Mouse (Mus musculus): ENCODE results near the gene Gpr137. TPM values are rescaled to one million over a fixed set of nuclear protein-coding genes. Genes with fewer than 3 reads are reported as not detected.

The Gpr137 gene
- polyA plus RNA-seq, 1 experiment from 2014 or later: 6.4 TPM

- peaks cover 71% of the 10 kb centered on the region for H3K4me1 ChIP-seq (replicated peaks)
- peak within 1 kb of the TSS; percentile 89 for H3K27ac ChIP-seq
- under 1% methylated on average over 38 of the region's 38 CpGs for WGBS (ENCODE audit: insufficient replicate concordance)
- peak within 1 kb of the TSS; percentile 97 for H3K4me2 ChIP-seq
- DNase-seq: peak; percentile 99
- H3K27me3 ChIP-seq: no peaks in the 10 kb centered on the region
- no peaks in the 10 kb centered on the region for H3K9me3 ChIP-seq (replicated peaks)
- peak within 1 kb of the TSS; percentile 80 for H3K4me3 ChIP-seq (replicated peaks)
- peak within 1 kb of the TSS; percentile 85 for H3K9ac ChIP-seq
- peaks cover 52% of the 10 kb centered on the region for H3K36me3 ChIP-seq
- ATAC-seq (ENCODE audit: low read depth): peak; percentile 81
Measured at GRCm38 (mm10) chr19:6980381-6981093, 38.3 kb upstream of the Gpr137 start, which contains the start of gene Fkbp2. TSS of gene Fkbp2 (minus strand) at chr19:6980501.

GRCm38 (mm10) chr19:6979486-6980380, 37.5 kb upstream of the Gpr137 start:
- ATAC-seq (ENCODE audit: low read depth) (peak; percentile 84), DNase-seq (peak; percentile 98)
- H3K9ac ChIP-seq: peak overlapping the region; percentile 85
- H3K4me2 ChIP-seq: peak overlapping the region; percentile 97
- WGBS (ENCODE audit: insufficient replicate concordance): under 1% methylated on average over 57 of the region's 59 CpGs
- peak overlapping the region; percentile 80 for H3K4me3 ChIP-seq (replicated peaks)
- H3K27me3 ChIP-seq: no peaks in the 10 kb centered on the region
- H3K27ac ChIP-seq: peak overlapping the region; percentile 89
- peaks cover 66% of the 10 kb centered on the region for H3K4me1 ChIP-seq (replicated peaks)
- H3K36me3 ChIP-seq: peaks cover 45% of the 10 kb centered on the region
- no peaks in the 10 kb centered on the region for H3K9me3 ChIP-seq (replicated peaks)

GRCm38 (mm10) chr19:6979001-6979479, 36.8 kb upstream of the Gpr137 start:
- DNase-seq (peak; percentile 53), ATAC-seq (ENCODE audit: low read depth) (no peak)
- Histone ChIP-seq H3K9ac (peak overlapping the region; percentile 83), H3K4me3 (replicated peaks) (peak overlapping the region; percentile 80), H3K27ac (peak overlapping the region; percentile 89), H3K27me3 (no peaks in the 10 kb centered on the region), H3K4me2 (peak overlapping the region; percentile 97), H3K9me3 (replicated peaks) (no peaks in the 10 kb centered on the region), H3K36me3 (peaks cover 43% of the 10 kb centered on the region), H3K4me1 (replicated peaks) (peaks cover 70% of the 10 kb centered on the region)
- WGBS (ENCODE audit: insufficient replicate concordance): 3% methylated on average over 11 of the region's 11 CpGs

- Histone ChIP-seq H3K9ac (peak overlapping the region; percentile 83), H3K4me1 (replicated peaks) (peaks cover 75% of the 10 kb centered on the region), H3K27ac (peak overlapping the region; percentile 89), H3K4me3 (replicated peaks) (peak overlapping the region; percentile 80), H3K9me3 (replicated peaks) (no peaks in the 10 kb centered on the region), H3K4me2 (peak overlapping the region; percentile 97), H3K36me3 (peaks cover 39% of the 10 kb centered on the region), H3K27me3 (no peaks in the 10 kb centered on the region)
- ATAC-seq (ENCODE audit: low read depth) (no peak), DNase-seq (no peak)
- WGBS (ENCODE audit: insufficient replicate concordance): 35% methylated on average over 3 of the region's 3 CpGs
Measured at GRCm38 (mm10) chr19:6978639-6978974, 36.3 kb upstream of the Gpr137 start.

DNA sequence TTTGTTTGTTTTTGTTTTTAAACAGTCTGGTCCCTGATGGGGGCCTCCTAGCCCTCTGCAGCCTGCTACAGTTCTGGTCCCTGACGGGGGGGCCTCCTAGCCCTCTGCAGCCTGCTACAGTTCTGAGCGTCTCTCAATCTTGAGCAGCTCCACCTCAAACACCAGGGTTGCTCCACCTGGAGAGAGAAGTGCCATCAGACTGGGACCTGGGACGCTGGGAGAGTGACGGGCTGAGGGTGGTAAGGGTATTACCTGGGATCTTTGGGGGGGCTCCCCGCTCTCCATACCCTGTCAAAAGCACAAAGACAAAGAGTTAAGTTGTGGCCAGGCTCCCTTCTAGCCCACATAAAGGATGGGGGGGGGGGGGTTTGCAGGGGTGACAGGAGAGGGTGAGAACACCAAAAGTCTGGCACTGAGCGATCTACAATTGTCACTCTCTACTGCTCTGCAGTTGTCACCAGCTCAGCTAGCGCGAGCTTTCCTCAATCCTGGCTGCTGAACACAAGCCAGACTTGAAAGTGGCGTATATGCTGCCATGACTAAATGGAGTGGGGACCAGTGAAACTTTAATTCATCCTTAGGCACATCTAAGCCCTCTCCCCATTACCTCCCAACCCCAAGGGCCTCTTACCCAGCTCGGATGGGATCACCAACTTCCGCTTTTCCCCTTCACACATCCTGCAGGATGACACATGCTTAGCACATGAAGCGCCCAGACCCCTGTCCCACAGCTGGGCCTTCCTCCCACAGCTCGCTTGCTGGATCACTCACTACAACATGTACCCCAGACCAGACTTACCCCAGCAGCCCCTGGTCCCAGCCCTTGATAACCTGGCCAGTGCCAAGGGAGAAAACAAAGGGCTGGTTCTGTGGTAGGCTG, 35.7 kb upstream of the Gpr137 start:
- H3K27me3 ChIP-seq: no peaks in the 10 kb centered on the region
- peak overlapping the region; percentile 97 for H3K4me2 ChIP-seq
- no peaks in the 10 kb centered on the region for H3K9me3 ChIP-seq (replicated peaks)
- peak overlapping the region; percentile 89 for H3K27ac ChIP-seq
- DNase-seq (no peak), ATAC-seq (ENCODE audit: low read depth) (no peak)
- peaks cover 35% of the 10 kb centered on the region for H3K36me3 ChIP-seq
- H3K4me1 ChIP-seq (replicated peaks): peaks cover 79% of the 10 kb centered on the region
- H3K4me3 ChIP-seq (replicated peaks): peak overlapping the region; percentile 80
- peak overlapping the region; percentile 83 for H3K9ac ChIP-seq
- 71% methylated on average over 13 of the region's 13 CpGs for WGBS (ENCODE audit: insufficient replicate concordance)

- Histone ChIP-seq H3K9ac (peak within 1 kb of the TSS; percentile 81), H3K4me1 (replicated peaks) (peaks cover 79% of the 10 kb centered on the region), H3K9me3 (replicated peaks) (no peaks in the 10 kb centered on the region), H3K27ac (peak within 1 kb of the TSS; percentile 87), H3K36me3 (peaks cover 25% of the 10 kb centered on the region), H3K27me3 (no peaks in the 10 kb centered on the region), H3K4me3 (replicated peaks) (peak within 1 kb of the TSS; percentile 74), H3K4me2 (peak within 1 kb of the TSS; percentile 97)
- WGBS (ENCODE audit: insufficient replicate concordance): under 1% methylated on average over 16 of the region's 16 CpGs
- ATAC-seq (ENCODE audit: low read depth): no peak
- DNase-seq: no peak
Measured at GRCm38 (mm10) chr19:6975537-6976521, 33.5 kb upstream of the Gpr137 start, which contains the start of gene Plcb3. TSS of gene Plcb3 (minus strand) at chr19:6976470.

DNA sequence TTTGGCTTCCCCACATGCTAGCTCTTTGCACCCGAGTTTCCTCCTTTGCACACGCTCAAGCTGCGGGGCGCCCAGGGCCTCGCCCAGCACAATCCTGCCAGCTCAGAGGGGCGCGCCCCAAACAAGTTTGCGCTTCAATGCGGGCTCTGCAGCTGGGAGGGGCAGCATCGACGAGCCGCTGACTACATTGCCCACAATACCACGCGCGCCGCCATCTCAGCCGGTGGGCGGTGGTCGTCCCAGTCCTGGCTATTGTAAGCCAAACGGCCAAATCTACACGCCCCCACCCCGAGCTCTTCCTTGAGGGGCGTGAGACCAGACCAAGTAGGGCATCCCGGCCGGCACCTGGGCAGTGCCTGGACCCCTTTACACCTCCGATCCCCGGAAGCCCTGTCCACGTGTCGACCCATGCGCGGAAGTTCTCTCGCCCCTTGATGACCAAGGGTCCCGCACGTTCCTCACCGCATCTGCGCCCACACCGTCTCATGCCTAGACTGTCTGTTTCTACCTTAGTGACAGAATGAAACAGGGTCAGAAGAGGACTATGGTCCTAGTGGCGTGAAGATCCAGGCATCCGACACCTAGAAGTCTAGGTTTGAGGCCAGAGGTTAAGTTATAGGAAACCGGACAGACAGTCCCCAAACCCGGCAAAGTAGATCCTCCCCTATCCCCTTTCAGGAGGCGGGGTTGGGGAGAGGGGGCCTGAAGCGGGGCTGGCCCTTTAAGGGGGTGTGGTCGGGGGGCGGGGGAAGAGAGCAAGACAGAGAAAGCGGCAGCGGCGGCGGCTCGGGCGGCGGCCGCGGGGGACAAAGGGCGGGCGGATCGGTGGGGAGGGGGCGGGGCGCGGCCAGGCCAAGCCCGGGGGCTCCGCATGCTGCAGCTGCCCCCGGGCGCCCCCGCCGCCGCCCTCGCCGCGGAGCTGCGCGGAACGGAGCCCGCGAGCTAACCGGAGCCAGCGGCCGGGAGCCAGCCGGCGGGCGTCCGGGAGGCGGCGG, 32.2 kb upstream of the Gpr137 start, which contains the start of gene Ppp1r14b:
TSS of gene Ppp1r14b (plus strand) at position 758 of the 995 bp plus-strand sequence.
- Histone ChIP-seq H3K4me2 (peak within 1 kb of the TSS; percentile 82), H3K9ac (peak within 1 kb of the TSS; percentile 81), H3K4me1 (replicated peaks) (peaks cover 90% of the 10 kb centered on the region), H3K27me3 (no peaks in the 10 kb centered on the region), H3K27ac (peak within 1 kb of the TSS; percentile 87), H3K36me3 (peaks cover 25% of the 10 kb centered on the region), H3K4me3 (replicated peaks) (peak within 1 kb of the TSS; percentile 74), H3K9me3 (replicated peaks) (no peaks in the 10 kb centered on the region)
- DNase-seq: peak; percentile 84
- ATAC-seq (ENCODE audit: low read depth): peak; percentile 69
- under 1% methylated on average over 67 of the region's 84 CpGs for WGBS (ENCODE audit: insufficient replicate concordance)

- Histone ChIP-seq H3K4me1 (replicated peaks) (peaks cover 90% of the 10 kb centered on the region), H3K36me3 (peaks cover 23% of the 10 kb centered on the region), H3K27me3 (0 out of 2 replicates have a peak, but pooled peaks cover 6% of the 10 kb centered on the region), H3K4me3 (replicated peaks) (peak overlapping the region; percentile 74), H3K27ac (peak overlapping the region; percentile 63), H3K9me3 (replicated peaks) (no peaks in the 10 kb centered on the region), H3K9ac (peak overlapping the region; percentile 61), H3K4me2 (peak overlapping the region; percentile 82)
- WGBS (ENCODE audit: insufficient replicate concordance): 29% methylated on average over 12 of the region's 12 CpGs
- ATAC-seq (ENCODE audit: low read depth) (no peak), DNase-seq (no peak)
Measured at GRCm38 (mm10) chr19:6973581-6974190, 31.4 kb upstream of the Gpr137 start.
